Mouse (Mus musculus) urinary bladder, adult 2 months (tissue): Measurements from ENCODE around the gene Sugp1. TPM values are rescaled to one million over a fixed set of nuclear protein-coding genes. Genes with fewer than 3 reads are reported as not detected.
"Not testable (repeated sequence)": the region's sequence is repeated elsewhere in the genome, so short reads cannot be mapped to it uniquely, and the experiment has no call there.

Experiments used
- DNase-seq: peaks from one replicate; pipeline ENCODE4 v3.0.0; 2022; ENCODE audit warnings: low spot score
- polyA plus RNA-seq: library from polyadenylated mRNA; depleted of rRNA; stranded (reverse); fragments of >200 nt; gene quantifications from 2 replicates; pipeline ENCODE4 v1.2.3, GENCODE M21; 2012

The Sugp1 gene
- polyA plus RNA-seq, 1 experiment, result 15.4 TPM

GRCm38 (mm10) chr8:70043996-70044395 lies 1.4 kb downstream of the Sugp1 start:
- DNase-seq, result no peak

- no peak for DNase-seq
Observed at GRCm38 (mm10) chr8:70049662-70050061, 7.0 kb downstream of the Sugp1 start.

GRCm38 (mm10) chr8:70050434-70050833 lies 7.8 kb downstream of the Sugp1 start:
- not testable (repeated sequence) for DNase-seq

GRCm38 (mm10) chr8:70057721-70058120 lies 15.1 kb downstream of the Sugp1 start:
- DNase-seq, result no peak

GRCm38 (mm10) chr8:70071836-70072440 lies 29.3 kb downstream of the Sugp1 start:
- no peak for DNase-seq

GRCm38 (mm10) chr8:70072441-70073069 lies 29.9 kb downstream of the Sugp1 start, which contains the start of gene Tm6sf2:
TSS of gene Tm6sf2 (plus strand) at chr8:70072924.
- DNase-seq, result no peak

GRCm38 (mm10) chr8:70073120-70073519 lies 30.5 kb downstream of the Sugp1 start:
- DNase-seq, result no peak

GRCm38 (mm10) chr8:70073682-70074081 lies 31.1 kb downstream of the Sugp1 start:
- no peak for DNase-seq

GRCm38 (mm10) chr8:70081976-70082375 lies 39.4 kb downstream of the Sugp1 start:
- DNase-seq, result no peak

- no peak for DNase-seq
Observed at GRCm38 (mm10) chr8:70083285-70083684, 40.7 kb downstream of the Sugp1 start, which contains the start of gene Hapln4. TSS of gene Hapln4 (plus strand) at chr8:70083457.

- DNase-seq, result no peak
Observed at GRCm38 (mm10) chr8:70084191-70085065, 41.8 kb downstream of the Sugp1 start.

- no peak for DNase-seq
Observed at GRCm38 (mm10) chr8:70086151-70086550, 43.5 kb downstream of the Sugp1 start.

GRCm38 (mm10) chr8:70087237-70087636 lies 44.6 kb downstream of the Sugp1 start:
- no peak for DNase-seq

GRCm38 (mm10) chr8:70087836-70088650 lies 45.4 kb downstream of the Sugp1 start:
- DNase-seq, result no peak

GRCm38 (mm10) chr8:70089296-70089960 lies 46.8 kb downstream of the Sugp1 start:
- no peak for DNase-seq

- DNase-seq, result no peak
Observed at GRCm38 (mm10) chr8:70092786-70093185, 50.2 kb downstream of the Sugp1 start.

- DNase-seq, result no peak
Observed at GRCm38 (mm10) chr8:70099276-70099675, 56.7 kb downstream of the Sugp1 start.

GRCm38 (mm10) chr8:70100241-70100640 lies 57.6 kb downstream of the Sugp1 start:
- DNase-seq, result no peak

- DNase-seq, result no peak
Observed at GRCm38 (mm10) chr8:70104506-70104905, 61.9 kb downstream of the Sugp1 start.

GRCm38 (mm10) chr8:70104922-70105321 lies 62.3 kb downstream of the Sugp1 start:
- no peak for DNase-seq

GRCm38 (mm10) chr8:70110451-70110850 lies 67.8 kb downstream of the Sugp1 start:
- DNase-seq, result no peak
